Mouse (Mus musculus): Measurements from ENCODE around the gene Olfr1193.
"Not testable (repeated sequence)": the region's sequence is repeated elsewhere in the genome, so short reads cannot be mapped to it uniquely, and the experiment has no call there.

GRCm38 (mm10) chr2:88640242-88640641, 35.2 kb upstream of the Olfr1193 start, which contains the start of gene Olfr1191-ps1:
- TF ChIP-seq POLR2A (IDR thresholded peaks at IDR 0.05; ENCODE audit: borderline replicate concordance, low read depth, low read length); CTCF (IDR thresholded peaks at IDR 0.05; ENCODE audit: low read depth, low read length): not testable (repeated sequence)

Measured in bone marrow macrophage, adult 2 months (primary cell).